Mouse (Mus musculus) embryonic facial prominence, embryonic 11.5 days (tissue): ENCODE results near the gene Nipal3. TPM values are rescaled to one million over a fixed set of nuclear protein-coding genes. Genes with fewer than 3 reads are reported as not detected.

Source experiments
- ATAC-seq: fragments of 200-750 bp; cut with Nextera tagmentation; replicated peaks from 2 replicates; pipeline ENCODE4 v1.8.0; 2017; ENCODE audit warnings: low read depth; ENCODE audit not compliant: insufficient number of reproducible peaks, low FRiP score, low TSS enrichment
- DNase-seq: peaks from one replicate; pipeline ENCODE4 v3.0.0-alpha.2; 2015; ENCODE audit warnings: low spot score
- H3K27ac ChIP-seq: fragments of 300-500 bp; sonication (generic); replicated peaks from 2 replicates; pipeline ENCODE4 v1.5.1; 2014; ENCODE audit warnings: mild to moderate bottlenecking, low read depth, low read length, control low read depth
- H3K27me3 ChIP-seq: fragments of 300-500 bp; sonication (generic); 2 replicates; pipeline ENCODE4 v1.6.1; 2014; ENCODE audit warnings: mild to moderate bottlenecking, low read length, moderate library complexity, mixed read lengths; ENCODE audit not compliant: control insufficient read depth, insufficient read depth
- H3K36me3 ChIP-seq: fragments of 300-500 bp; sonication (generic); replicated peaks from 2 replicates; pipeline ENCODE4 v1.6.1; 2014; ENCODE audit warnings: low read depth, mild to moderate bottlenecking, low read length, moderate library complexity, mixed read lengths; ENCODE audit not compliant: control insufficient read depth, insufficient read depth
- H3K4me1 ChIP-seq: fragments of 300-500 bp; sonication (generic); 2 replicates; pipeline ENCODE4 v1.6.1; 2014; ENCODE audit warnings: low read length, mixed read lengths; ENCODE audit not compliant: control insufficient read depth, insufficient read depth
- H3K4me2 ChIP-seq: fragments of 300-500 bp; sonication (generic); 2 replicates; pipeline ENCODE4 v1.6.1; 2014; ENCODE audit warnings: low read depth, mild to moderate bottlenecking, control low read depth, low read length, moderate library complexity
- H3K4me3 ChIP-seq: fragments of 300-500 bp; sonication (generic); 2 replicates; pipeline ENCODE4 v1.5.1; 2014; ENCODE audit warnings: low read depth, low read length, control low read depth
- H3K9ac ChIP-seq: fragments of 300-500 bp; sonication (generic); replicated peaks from 2 replicates; pipeline ENCODE4 v1.6.1; 2014; ENCODE audit warnings: mild to moderate bottlenecking, control low read depth, low read length
- H3K9me3 ChIP-seq: fragments of 300-500 bp; sonication (generic); replicated peaks from 2 replicates; pipeline ENCODE4 v1.6.1; 2016; ENCODE audit warnings: mild to moderate bottlenecking, low read length, inconsistent platforms, mixed read lengths; ENCODE audit not compliant: control insufficient read depth
- whole genome bisulfite sequencing: fragments of 180-500 bp; shearing (Covaris S2); extraction: QIAGEN DNeasy Blood & Tissue Kit; methylation state at CpG from one replicate; pipeline ENCODE4 v1.1.7; 2014; 5-methylcytosine and 5-hydroxymethylcytosine counted together
- polyA plus RNA-seq: library from polyadenylated mRNA; unstranded; fragments of >200 nt; fragmentation: Nextera tagmentation; extraction: Ambion mirVana; gene quantifications from 2 replicates; pipeline ENCODE4 v1.2.1, GENCODE M21; 2014

Nipal3 gene
- polyA plus RNA-seq, 1 experiment from 2014 or later: 3.0 TPM

DNA sequence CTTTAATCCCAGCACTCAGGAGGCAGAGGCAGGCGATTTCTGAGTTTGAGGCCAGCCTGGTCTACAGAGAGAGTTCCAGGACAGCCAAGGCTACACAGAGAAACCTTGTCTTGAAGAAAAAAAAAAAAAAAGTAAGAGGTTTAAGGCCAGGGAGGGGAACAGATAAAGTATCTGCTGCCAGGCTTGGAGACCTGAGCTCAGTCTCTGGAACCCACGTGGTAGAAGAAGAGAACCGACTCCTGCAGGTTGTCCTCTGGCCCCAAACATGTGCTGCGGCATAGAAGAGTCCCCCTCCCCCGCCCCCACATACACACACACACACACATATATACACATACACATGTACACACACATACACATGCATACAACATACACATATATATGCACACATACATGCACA lies 52.4 kb downstream of the Nipal3 start:
- DNase-seq (no peak), ATAC-seq (no peak)
- no peak overlapping the region for H3K9ac ChIP-seq
- H3K36me3 ChIP-seq: no peaks in the 10 kb centered on the region
- no peaks in the 10 kb centered on the region for H3K9me3 ChIP-seq
- no peak overlapping the region for H3K4me2 ChIP-seq
- H3K27ac ChIP-seq: no peak overlapping the region
- no peaks in the 10 kb centered on the region for H3K27me3 ChIP-seq
- H3K4me3 ChIP-seq: no peak overlapping the region
- 74% methylated on average over 5 of the region's 5 CpGs for WGBS
- no peaks in the 10 kb centered on the region for H3K4me1 ChIP-seq

DNA sequence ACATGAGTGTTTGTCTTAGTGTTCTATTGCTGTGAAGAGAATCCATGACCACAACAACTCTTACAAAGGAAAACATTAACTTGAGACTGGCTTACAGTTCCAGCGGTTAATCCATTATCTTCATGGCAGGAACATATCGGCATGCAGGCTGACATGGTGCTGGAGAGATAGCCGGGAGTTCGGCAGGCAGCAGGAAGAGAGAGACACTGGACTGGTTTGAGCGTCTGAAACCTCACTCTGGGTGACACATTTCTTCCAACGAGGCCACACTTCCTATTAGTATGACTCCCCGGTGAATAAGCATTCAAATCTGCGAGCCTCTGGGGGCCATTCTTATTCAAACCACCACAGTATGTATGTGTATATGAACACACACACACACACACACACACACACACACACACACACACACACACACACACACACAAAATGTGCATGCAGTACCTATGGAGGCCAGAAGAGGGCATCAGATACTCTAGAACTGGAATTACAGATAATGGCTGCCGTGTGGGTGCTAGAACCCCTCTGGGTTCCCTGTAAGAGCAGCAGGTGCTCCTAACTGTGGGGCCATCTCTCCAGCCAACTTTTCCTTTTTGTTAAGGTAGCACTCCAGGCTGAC lies 54.8 kb downstream of the Nipal3 start:
- WGBS: 69% methylated on average over 9 of the region's 9 CpGs
- no peak overlapping the region for H3K27ac ChIP-seq

DNA sequence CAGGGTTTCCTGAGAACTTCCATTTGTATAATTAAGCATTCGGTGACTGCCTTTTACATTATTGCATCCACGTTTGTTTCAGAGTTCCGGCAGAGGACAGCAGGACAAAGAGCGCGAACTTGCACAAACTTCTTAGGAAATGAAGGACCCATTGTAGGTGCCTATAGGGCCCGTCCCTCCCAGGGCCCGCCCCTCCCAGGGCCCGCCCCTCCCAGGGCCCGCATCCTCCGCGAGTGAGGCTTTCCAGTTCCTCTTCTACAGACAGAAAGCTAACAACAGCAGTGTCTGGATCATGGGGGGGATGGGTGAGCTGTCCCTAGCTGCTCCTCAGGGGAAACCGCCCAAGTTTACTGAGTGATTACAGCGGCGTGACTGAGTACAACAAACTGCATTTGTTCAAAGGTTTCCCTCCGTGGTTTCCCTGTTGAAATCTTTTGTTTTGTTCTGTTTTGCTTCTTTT lies 55.6 kb downstream of the Nipal3 start:
- H3K27ac ChIP-seq: 0 out of 2 replicates have a peak overlapping the region, but pooled peaks have one; percentile 9
- DNase-seq (peak; percentile 79), ATAC-seq (peak; percentile 87)
- WGBS: 5% methylated on average over 15 of the region's 15 CpGs
- peak overlapping the region; percentile 36 for H3K4me2 ChIP-seq
- H3K9ac ChIP-seq: peak overlapping the region; percentile 28
- no peaks in the 10 kb centered on the region for H3K9me3 ChIP-seq
- H3K4me1 ChIP-seq: no peaks in the 10 kb centered on the region
- H3K4me3 ChIP-seq: 0 out of 2 replicates have a peak overlapping the region, but pooled peaks have one; percentile 2
- no peaks in the 10 kb centered on the region for H3K36me3 ChIP-seq
- no peaks in the 10 kb centered on the region for H3K27me3 ChIP-seq

More for the DNA sequence above, 54.8 kb downstream of the Nipal3 start:
- H3K27me3 ChIP-seq: no peaks in the 10 kb centered on the region
- H3K4me1 ChIP-seq: no peaks in the 10 kb centered on the region
- H3K36me3 ChIP-seq: no peaks in the 10 kb centered on the region
- no peak overlapping the region for H3K4me2 ChIP-seq
- H3K9ac ChIP-seq: no peak overlapping the region
- H3K9me3 ChIP-seq: no peaks in the 10 kb centered on the region
- no peak for ATAC-seq
- H3K4me3 ChIP-seq: no peak overlapping the region
- peak; percentile 63 for DNase-seq

DNA sequence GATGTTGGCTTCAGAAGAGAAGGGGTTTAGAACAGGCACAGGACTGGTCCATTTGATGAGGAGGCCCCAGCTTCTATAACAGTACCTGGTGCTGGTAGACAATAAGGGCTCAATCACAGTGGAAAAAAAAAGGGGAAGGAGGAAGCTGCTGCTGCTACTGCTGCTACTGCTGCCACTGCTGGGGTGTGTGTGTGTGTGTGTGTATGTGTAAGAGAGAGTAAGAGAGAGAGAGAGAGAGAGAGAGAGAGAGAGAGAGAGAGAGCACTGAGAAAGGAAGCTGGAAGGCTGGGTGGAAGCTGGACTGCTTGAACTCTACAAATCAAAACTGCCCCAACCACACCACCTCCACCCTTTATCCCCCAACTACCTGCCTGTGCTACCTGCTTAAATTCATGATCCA lies 56.9 kb downstream of the Nipal3 start:
- no peak overlapping the region for H3K4me2 ChIP-seq
- H3K27ac ChIP-seq: 0 out of 2 replicates have a peak overlapping the region, but pooled peaks have one; percentile 20
- H3K4me3 ChIP-seq: no peak overlapping the region
- H3K27me3 ChIP-seq: no peaks in the 10 kb centered on the region
- no peaks in the 10 kb centered on the region for H3K36me3 ChIP-seq
- ATAC-seq (no peak), DNase-seq (no peak)
- no peaks in the 10 kb centered on the region for H3K4me1 ChIP-seq
- H3K9me3 ChIP-seq: no peaks in the 10 kb centered on the region
- H3K9ac ChIP-seq: no peak overlapping the region

DNA sequence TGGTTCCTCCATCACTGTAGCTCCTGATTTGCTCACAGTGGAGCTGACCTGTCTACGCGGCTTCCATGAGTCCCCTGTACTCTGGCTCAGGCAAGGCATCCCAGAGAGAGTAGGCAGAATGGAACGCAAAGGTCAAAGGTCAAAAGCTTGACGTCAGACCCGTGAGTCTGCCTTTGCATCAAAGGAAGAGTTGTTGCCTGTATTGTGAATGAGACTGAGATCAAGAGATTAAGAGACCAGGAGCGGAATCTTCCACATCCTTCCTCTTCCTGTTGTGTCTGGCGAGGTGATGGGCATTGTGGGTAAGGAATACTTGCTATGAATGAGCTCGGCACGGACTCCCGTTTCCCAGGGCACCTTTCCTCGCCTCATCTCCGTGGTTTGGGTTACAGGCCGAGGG lies 58.5 kb downstream of the Nipal3 start:
- Histone ChIP-seq H3K4me3 (no peak overlapping the region), H3K27me3 (no peaks in the 10 kb centered on the region), H3K4me1 (no peaks in the 10 kb centered on the region), H3K9me3 (no peaks in the 10 kb centered on the region), H3K27ac (no peak overlapping the region), H3K36me3 (no peaks in the 10 kb centered on the region), H3K9ac (no peak overlapping the region), H3K4me2 (no peak overlapping the region)
- WGBS: 55% methylated on average over 13 of the region's 13 CpGs
- DNase-seq (peak; percentile 25), ATAC-seq (no peak)

DNA sequence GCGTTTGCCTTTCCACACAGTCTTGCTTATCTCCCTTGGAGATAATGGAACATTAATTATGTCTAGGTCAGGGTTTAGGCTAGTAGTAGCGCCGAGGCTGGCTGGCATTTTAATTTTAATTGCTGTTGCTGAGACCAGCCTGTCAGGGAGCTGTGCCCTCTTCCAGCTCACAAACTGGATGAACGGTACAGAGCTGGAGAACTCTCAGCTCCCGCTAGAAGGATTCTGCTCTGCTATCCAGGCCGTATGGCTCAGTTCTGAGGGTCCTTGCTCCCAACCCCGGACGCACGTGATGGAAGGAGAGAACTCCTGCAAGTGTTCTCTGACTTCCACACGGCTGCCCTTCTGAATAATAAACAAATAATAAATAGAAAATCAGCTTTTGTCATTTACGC lies 60.4 kb downstream of the Nipal3 start:
- WGBS: 29% methylated on average over 11 of the region's 11 CpGs
- no peaks in the 10 kb centered on the region for H3K27me3 ChIP-seq
- H3K9me3 ChIP-seq: no peaks in the 10 kb centered on the region
- DNase-seq (no peak), ATAC-seq (0 out of 2 replicates have a peak, but pooled peaks have one; percentile 25)
- H3K4me1 ChIP-seq: no peaks in the 10 kb centered on the region
- peak overlapping the region; percentile 66 for H3K4me2 ChIP-seq
- peak overlapping the region; percentile 47 for H3K9ac ChIP-seq
- H3K4me3 ChIP-seq: peak overlapping the region; percentile 68
- no peaks in the 10 kb centered on the region for H3K36me3 ChIP-seq
- no peak overlapping the region for H3K27ac ChIP-seq

DNA sequence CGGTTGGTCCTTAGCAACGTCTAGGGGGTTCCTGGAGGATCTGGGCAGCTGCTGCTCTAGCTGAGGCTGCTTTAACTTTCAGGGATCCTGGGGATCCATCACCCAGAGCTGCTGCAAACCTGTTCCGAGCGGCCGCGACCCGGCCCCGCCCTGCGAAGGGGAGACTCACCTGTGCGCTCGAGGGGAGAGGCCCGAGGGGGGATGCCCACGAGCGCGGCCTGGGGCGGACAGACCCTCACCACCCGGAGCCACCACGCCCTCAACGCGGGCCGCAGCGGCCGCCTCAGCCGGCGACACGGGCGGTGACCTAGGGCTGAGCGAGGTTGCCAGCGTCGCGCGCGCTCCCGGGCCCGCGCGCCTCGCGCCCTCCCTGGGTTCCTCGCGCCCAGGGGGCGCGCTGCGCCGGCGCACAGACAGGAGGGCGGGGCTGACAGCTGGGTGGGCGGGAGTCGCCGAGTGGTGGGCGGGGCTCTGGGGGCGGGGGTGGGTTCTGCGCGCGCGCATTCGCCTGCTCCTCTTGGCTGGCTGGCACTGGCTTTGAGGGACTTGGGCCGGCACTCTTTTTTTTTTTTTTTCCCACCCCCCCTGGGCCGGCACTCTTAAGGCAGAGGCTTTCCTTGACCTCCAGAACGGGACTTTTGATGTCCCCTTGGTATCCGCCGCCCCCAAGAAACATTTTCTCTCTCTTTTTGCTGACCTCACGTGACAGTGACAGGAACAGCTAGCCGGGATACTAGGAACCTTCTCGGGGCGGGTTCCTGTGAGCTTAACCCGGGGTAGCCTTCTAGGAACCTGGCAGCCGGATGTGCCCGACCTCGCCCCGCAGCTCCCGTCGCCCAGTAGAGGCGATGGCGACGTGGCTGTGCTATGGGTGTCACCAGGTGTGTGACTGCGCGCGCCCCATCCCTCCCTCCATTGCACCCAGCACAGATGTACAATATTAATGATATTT lies 61.1 kb downstream of the Nipal3 start, which contains the start of gene Rcan3:
TSS of gene Rcan3 (minus strand) at position 411 of the 952 bp plus-strand sequence.
- Histone ChIP-seq H3K27me3 (no peaks in the 10 kb centered on the region), H3K9me3 (no peaks in the 10 kb centered on the region), H3K4me1 (no peaks in the 10 kb centered on the region), H3K4me3 (peak within 1 kb of the TSS; percentile 68), H3K4me2 (peak within 1 kb of the TSS; percentile 66), H3K36me3 (no peaks in the 10 kb centered on the region), H3K27ac (no peak within 1 kb of the TSS), H3K9ac (peak within 1 kb of the TSS; percentile 82)
- DNase-seq (peak; percentile 88), ATAC-seq (peak; percentile 70)
- WGBS: under 1% methylated on average over 73 of the region's 79 CpGs

DNA sequence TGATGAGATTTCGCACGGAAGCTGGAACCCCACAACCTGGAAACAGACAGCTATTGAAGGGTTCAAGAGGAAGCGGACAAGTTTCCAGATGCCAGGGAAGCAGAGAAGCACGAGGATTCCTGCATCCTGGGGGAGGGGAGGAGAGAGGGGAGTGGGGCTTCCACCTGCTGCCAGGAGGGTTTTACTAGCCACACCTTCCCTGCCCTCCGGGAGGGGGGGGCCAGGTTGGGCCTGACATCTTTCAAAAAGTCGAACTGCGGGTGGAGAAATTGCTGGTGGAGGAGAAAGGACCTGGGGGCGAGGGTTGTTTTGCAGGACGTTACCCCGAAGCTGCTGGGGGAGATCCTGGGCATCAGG lies 61.8 kb downstream of the Nipal3 start:
- H3K4me2 ChIP-seq: peak overlapping the region; percentile 66
- ATAC-seq (no peak), DNase-seq (peak; percentile 11)
- no peaks in the 10 kb centered on the region for H3K36me3 ChIP-seq
- H3K4me3 ChIP-seq: peak overlapping the region; percentile 68
- H3K27ac ChIP-seq: no peak overlapping the region
- 3% methylated on average over 10 of the region's 10 CpGs for WGBS
- no peaks in the 10 kb centered on the region for H3K9me3 ChIP-seq
- no peaks in the 10 kb centered on the region for H3K27me3 ChIP-seq
- no peaks in the 10 kb centered on the region for H3K4me1 ChIP-seq
- H3K9ac ChIP-seq: peak overlapping the region; percentile 82
